Mouse (Mus musculus): ENCODE data around the gene Got1. TPM values are rescaled to one million over a fixed set of nuclear protein-coding genes. Genes with fewer than 3 reads are reported as not detected.
"Not testable (repeated sequence)": the region's sequence is repeated elsewhere in the genome, so short reads cannot be mapped to it uniquely, and the experiment has no call there.

Gene Got1
- polyA plus RNA-seq, 1 experiment from 2014 or later = 41.6 TPM

GRCm38 (mm10) chr19:43510436-43511220 lies 13.8 kb downstream of the Got1 start:
- H3K4me2 ChIP-seq = no peak overlapping the region
- no peak for ATAC-seq (ENCODE audit: insufficient number of reproducible peaks, insufficient read depth, low FRiP score, low TSS enrichment, low read depth)
- no peaks in the 10 kb centered on the region; the same call in 1 of the 2 replicates for H3K9me3 ChIP-seq
- H3K4me1 ChIP-seq (replicated peaks) = no peaks in the 10 kb centered on the region
- no peak overlapping the region for H3K9ac ChIP-seq (replicated peaks)
- 91% methylated on average over 14 of the region's 14 CpGs for whole genome bisulfite sequencing
- no peak overlapping the region for H3K27ac ChIP-seq
- H3K4me3 ChIP-seq (replicated peaks) = no peak overlapping the region
- peaks cover 80% of the 10 kb centered on the region for H3K36me3 ChIP-seq
- no peaks in the 10 kb centered on the region for H3K27me3 ChIP-seq

- Histone ChIP-seq H3K9ac (replicated peaks) (no peak overlapping the region), H3K4me3 (replicated peaks) (no peak overlapping the region), H3K9me3 (no peaks in the 10 kb centered on the region; the same call in 1 of the 2 replicates), H3K4me1 (replicated peaks) (0 out of 2 replicates have a peak, but pooled peaks cover 4% of the 10 kb centered on the region), H3K27ac (no peak overlapping the region), H3K36me3 (peaks cover 71% of the 10 kb centered on the region), H3K4me2 (no peak overlapping the region), H3K27me3 (no peaks in the 10 kb centered on the region)
- WGBS = 89% methylated on average over 12 of the region's 12 CpGs
- ATAC-seq (ENCODE audit: insufficient number of reproducible peaks, insufficient read depth, low FRiP score, low TSS enrichment, low read depth) = no peak
These were observed 19.0 kb downstream of the Got1 start for GRCm38 (mm10) chr19:43505441-43505840.

- not testable (repeated sequence) for H3K4me1 ChIP-seq (replicated peaks); H3K4me3 ChIP-seq (replicated peaks); H3K9ac ChIP-seq (replicated peaks); ATAC-seq (ENCODE audit: insufficient number of reproducible peaks, insufficient read depth, low FRiP score, low TSS enrichment, low read depth); H3K27ac ChIP-seq; H3K27me3 ChIP-seq; H3K9me3 ChIP-seq; H3K4me2 ChIP-seq
- WGBS = 95% methylated on average over 8 of the region's 9 CpGs
- H3K36me3 ChIP-seq = peaks cover 73% of the 10 kb centered on the region
These were observed 20.8 kb downstream of the Got1 start for GRCm38 (mm10) chr19:43503593-43503992.

GRCm38 (mm10) chr19:43502630-43503029 lies 21.8 kb downstream of the Got1 start:
- H3K9me3 ChIP-seq = no peaks in the 10 kb centered on the region
- ATAC-seq (ENCODE audit: insufficient number of reproducible peaks, insufficient read depth, low FRiP score, low TSS enrichment, low read depth) = no peak
- no peaks in the 10 kb centered on the region for H3K27me3 ChIP-seq
- 0 out of 2 replicates have a peak, but pooled peaks cover 4% of the 10 kb centered on the region for H3K4me1 ChIP-seq (replicated peaks)
- no peak overlapping the region for H3K27ac ChIP-seq
- H3K4me2 ChIP-seq = no peak overlapping the region
- WGBS = 78% methylated on average over 11 of the region's 11 CpGs
- H3K36me3 ChIP-seq = peaks cover 74% of the 10 kb centered on the region
- no peak overlapping the region for H3K9ac ChIP-seq (replicated peaks)
- no peak overlapping the region for H3K4me3 ChIP-seq (replicated peaks)

GRCm38 (mm10) chr19:43498874-43499273 lies 25.5 kb downstream of the Got1 start:
- Histone ChIP-seq H3K9me3 (no peaks in the 10 kb centered on the region), H3K9ac (replicated peaks) (no peak overlapping the region), H3K27me3 (peaks cover 10% of the 10 kb centered on the region), H3K4me1 (replicated peaks) (peaks cover 17% of the 10 kb centered on the region), H3K4me2 (no peak overlapping the region), H3K27ac (no peak overlapping the region), H3K36me3 (peaks cover 47% of the 10 kb centered on the region), H3K4me3 (replicated peaks) (no peak overlapping the region)
- no peak for ATAC-seq (ENCODE audit: insufficient number of reproducible peaks, insufficient read depth, low FRiP score, low TSS enrichment, low read depth)
- WGBS = 87% methylated on average over 7 of the region's 7 CpGs

GRCm38 (mm10) chr19:43497440-43497839 lies 27.0 kb downstream of the Got1 start:
- Histone ChIP-seq H3K4me3 (replicated peaks) (no peak overlapping the region), H3K9me3 (no peaks in the 10 kb centered on the region), H3K27me3 (peaks cover 10% of the 10 kb centered on the region), H3K9ac (replicated peaks) (no peak overlapping the region), H3K4me1 (replicated peaks) (peaks cover 13% of the 10 kb centered on the region), H3K27ac (no peak overlapping the region), H3K36me3 (peaks cover 36% of the 10 kb centered on the region), H3K4me2 (no peak overlapping the region)
- 85% methylated on average over 7 of the region's 7 CpGs for WGBS
- no peak for ATAC-seq (ENCODE audit: insufficient number of reproducible peaks, insufficient read depth, low FRiP score, low TSS enrichment, low read depth)

- Histone ChIP-seq H3K9me3 (no peaks in the 10 kb centered on the region), H3K4me1 (replicated peaks) (peaks cover 13% of the 10 kb centered on the region), H3K9ac (replicated peaks) (no peak overlapping the region), H3K27me3 (peaks cover 17% of the 10 kb centered on the region), H3K27ac (no peak overlapping the region), H3K4me3 (replicated peaks) (no peak overlapping the region), H3K36me3 (peaks cover 25% of the 10 kb centered on the region), H3K4me2 (0 out of 2 replicates have a peak overlapping the region, but pooled peaks have one; percentile 15)
- WGBS = 18% methylated on average over 5 of the region's 5 CpGs
- ATAC-seq (ENCODE audit: insufficient number of reproducible peaks, insufficient read depth, low FRiP score, low TSS enrichment, low read depth) = no peak
These were observed 28.6 kb downstream of the Got1 start for GRCm38 (mm10) chr19:43495846-43496245.

- Histone ChIP-seq H3K4me2 (peak overlapping the region; percentile 63), H3K36me3 (peaks cover 15% of the 10 kb centered on the region), H3K4me1 (replicated peaks) (peaks cover 13% of the 10 kb centered on the region), H3K9ac (replicated peaks) (peak overlapping the region; percentile 37; the same call in 1 of the 2 replicates), H3K27me3 (peaks cover 17% of the 10 kb centered on the region), H3K4me3 (replicated peaks) (peak overlapping the region; percentile 36), H3K9me3 (no peaks in the 10 kb centered on the region), H3K27ac (no peak overlapping the region)
- 14% methylated on average over 14 of the region's 14 CpGs for WGBS
- ATAC-seq (ENCODE audit: insufficient number of reproducible peaks, insufficient read depth, low FRiP score, low TSS enrichment, low read depth) = no peak
These were observed 29.5 kb downstream of the Got1 start for GRCm38 (mm10) chr19:43494914-43495313.

GRCm38 (mm10) chr19:43493878-43494277 lies 30.5 kb downstream of the Got1 start:
- no peak overlapping the region for H3K4me3 ChIP-seq (replicated peaks)
- no peaks in the 10 kb centered on the region for H3K9me3 ChIP-seq
- no peak overlapping the region for H3K27ac ChIP-seq
- peaks cover 13% of the 10 kb centered on the region for H3K4me1 ChIP-seq (replicated peaks)
- no peak overlapping the region for H3K4me2 ChIP-seq
- ATAC-seq (ENCODE audit: insufficient number of reproducible peaks, insufficient read depth, low FRiP score, low TSS enrichment, low read depth) = no peak
- H3K36me3 ChIP-seq = peaks cover 5% of the 10 kb centered on the region
- peaks cover 17% of the 10 kb centered on the region for H3K27me3 ChIP-seq
- no peak overlapping the region for H3K9ac ChIP-seq (replicated peaks)
- WGBS = 85% methylated on average over 6 of the region's 6 CpGs

- peaks cover 17% of the 10 kb centered on the region for H3K27me3 ChIP-seq
- H3K4me2 ChIP-seq; H3K4me3 ChIP-seq (replicated peaks); H3K9me3 ChIP-seq; H3K27ac ChIP-seq; ATAC-seq (ENCODE audit: insufficient number of reproducible peaks, insufficient read depth, low FRiP score, low TSS enrichment, low read depth); H3K9ac ChIP-seq (replicated peaks); H3K36me3 ChIP-seq: not testable (repeated sequence)
- H3K4me1 ChIP-seq (replicated peaks) = peaks cover 13% of the 10 kb centered on the region
- 76% methylated on average over 1 of the region's 1 CpGs for WGBS
These were observed 31.1 kb downstream of the Got1 start for GRCm38 (mm10) chr19:43493316-43493715.

GRCm38 (mm10) chr19:43487429-43487828 lies 37.0 kb downstream of the Got1 start:
- H3K4me1 ChIP-seq (replicated peaks) = no peaks in the 10 kb centered on the region
- H3K27ac ChIP-seq = no peak overlapping the region
- no peaks in the 10 kb centered on the region for H3K36me3 ChIP-seq
- peaks cover 6% of the 10 kb centered on the region; the same call in 1 of the 2 replicates for H3K27me3 ChIP-seq
- no peak overlapping the region for H3K4me2 ChIP-seq
- 42% methylated on average over 3 of the region's 3 CpGs for WGBS
- H3K9me3 ChIP-seq = no peaks in the 10 kb centered on the region
- ATAC-seq (ENCODE audit: insufficient number of reproducible peaks, insufficient read depth, low FRiP score, low TSS enrichment, low read depth) = no peak
- H3K4me3 ChIP-seq (replicated peaks) = no peak overlapping the region
- H3K9ac ChIP-seq (replicated peaks) = no peak overlapping the region
